Mouse (Mus musculus) brain, embryonic 14.5 days (tissue): Measurements from ENCODE around the gene Ttll11. TPM values are rescaled to one million over a fixed set of nuclear protein-coding genes. Genes with fewer than 3 reads are reported as not detected.
A peak's percentile ranks its signal among the peaks of the same experiment; 100 is the strongest.

Experiments
- DNase-seq: peaks from one replicate; pipeline ENCODE4 v3.0.0-alpha.2; 2011; ENCODE audit warnings: low read depth
- CTCF ChIP-seq: fragments of 200-500 bp; IDR thresholded peaks from 2 replicates; pipeline ENCODE4 v1.5.1; 2012; ENCODE audit warnings: inconsistent platforms, mild to moderate bottlenecking, moderate library complexity, borderline replicate concordance; ENCODE audit not compliant: insufficient read depth, insufficient read length; ENCODE audit errors: extremely low read depth
- POLR2A ChIP-seq: fragments of 200-500 bp; IDR thresholded peaks from 2 replicates; pipeline ENCODE4 v1.6.1; 2012; ENCODE audit warnings: mild to moderate bottlenecking, inconsistent platforms, borderline replicate concordance; ENCODE audit not compliant: poor library complexity, insufficient read depth, insufficient read length, severe bottlenecking; ENCODE audit errors: extremely low read depth
- polyA plus RNA-seq: library from polyadenylated mRNA; depleted of rRNA; stranded (reverse); fragments of >200 nt; gene quantifications from 2 replicates; pipeline ENCODE4 v1.2.3, GENCODE M21; 2012

Gene Ttll11
- polyA plus RNA-seq, 1 experiment = 9.3 TPM

DNA sequence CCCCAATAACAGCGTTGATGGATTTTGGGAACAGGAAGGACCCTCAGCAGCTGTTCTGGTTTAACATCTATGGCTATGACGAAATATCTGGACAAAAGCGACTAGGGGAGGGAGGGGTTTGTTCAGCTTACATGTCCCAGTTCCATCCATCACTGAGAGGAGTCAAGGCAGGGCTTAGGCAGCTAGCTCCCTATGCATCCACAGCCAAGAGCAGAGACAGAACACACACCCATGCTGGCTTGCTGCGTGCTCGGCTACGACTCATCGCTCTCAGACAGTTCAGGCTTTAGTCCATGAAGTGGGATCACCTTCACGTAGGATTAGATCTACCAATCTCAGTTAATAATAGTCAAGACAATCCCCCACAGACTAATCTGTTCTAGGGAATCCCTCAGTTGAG, 105.3 kb downstream of the Ttll11 start:
- TF ChIP-seq POLR2A (no peak), CTCF (no peak)
- DNase-seq = no peak

GRCm38 (mm10) chr2:35869165-35869564, 110.5 kb downstream of the Ttll11 start:
- no peak for TF ChIP-seq CTCF
- TF ChIP-seq POLR2A = no peak

GRCm38 (mm10) chr2:35863284-35863683, 116.4 kb downstream of the Ttll11 start:
- DNase-seq = no peak
- TF ChIP-seq POLR2A (no peak), CTCF (no peak)

More at GRCm38 (mm10) chr2:35869165-35869564, 110.5 kb downstream of the Ttll11 start:
- DNase-seq = no peak

DNA sequence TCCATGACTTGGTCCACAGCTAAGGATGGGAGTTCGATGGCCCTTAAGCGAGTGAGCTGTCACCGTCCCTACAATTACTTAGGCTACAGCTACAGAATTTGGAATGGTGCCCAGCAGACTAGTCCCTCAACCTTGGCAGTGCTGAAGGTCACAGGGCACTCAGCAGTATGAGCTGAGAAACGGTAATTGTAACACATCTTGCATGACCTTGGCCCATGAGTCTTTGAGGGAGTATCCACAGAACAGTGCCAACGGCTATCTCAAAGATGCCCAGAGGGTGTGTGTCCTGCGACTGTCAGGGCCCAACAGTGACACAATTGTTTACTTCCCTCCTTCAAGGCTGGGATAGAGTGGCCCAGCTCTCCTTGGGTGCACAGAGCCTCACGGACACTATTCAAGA, 118.5 kb downstream of the Ttll11 start:
- TF ChIP-seq POLR2A (no peak), CTCF (no peak)
- DNase-seq = no peak

DNA sequence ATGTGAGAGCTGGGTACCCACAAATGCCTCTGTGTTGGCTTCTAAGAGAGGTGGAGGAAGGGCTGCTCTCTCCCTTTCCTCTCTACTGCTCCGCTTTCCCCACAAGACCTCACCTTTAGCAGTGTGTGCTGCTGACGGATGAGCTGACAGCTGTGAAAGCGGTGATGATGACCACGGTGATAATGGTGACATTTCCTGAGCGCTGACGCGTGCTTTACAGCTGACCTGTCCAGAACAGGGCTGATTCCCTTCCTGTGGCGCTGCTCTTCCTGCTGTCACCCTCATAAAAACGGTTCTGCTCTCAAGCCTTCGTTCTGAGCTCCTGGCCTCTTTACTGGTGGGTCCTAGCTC, 119.3 kb downstream of the Ttll11 start:
- no peak for DNase-seq
- TF ChIP-seq POLR2A (no peak), CTCF (no peak)

- peak; percentile 55 for DNase-seq
- TF ChIP-seq CTCF (no peak), POLR2A (no peak)
Measured at GRCm38 (mm10) chr2:35859708-35860393, 119.9 kb downstream of the Ttll11 start.

DNA sequence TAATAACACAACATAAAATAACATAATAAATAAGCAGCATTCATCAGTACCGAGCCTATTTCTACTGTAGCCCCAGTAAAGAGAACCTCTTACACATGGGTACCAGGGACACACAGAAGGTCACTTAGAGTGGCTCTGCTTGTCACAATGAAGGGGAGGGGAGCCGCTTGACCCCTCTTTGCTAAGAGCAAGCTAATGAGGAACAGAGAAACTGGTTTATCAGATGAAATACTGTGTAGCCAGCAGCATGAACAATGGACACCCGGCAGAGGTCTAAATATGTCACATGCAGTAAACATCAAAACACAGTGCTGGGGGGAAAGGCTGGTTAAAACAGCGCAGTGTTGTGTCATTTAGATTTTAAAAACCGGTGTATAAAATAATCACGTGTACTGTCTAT, 121.4 kb downstream of the Ttll11 start:
- TF ChIP-seq CTCF = no peak
- no peak for TF ChIP-seq POLR2A
- no peak for DNase-seq

GRCm38 (mm10) chr2:35856901-35857300, 122.8 kb downstream of the Ttll11 start:
- no peak for TF ChIP-seq POLR2A
- TF ChIP-seq CTCF = no peak

GRCm38 (mm10) chr2:35854877-35855276, 124.8 kb downstream of the Ttll11 start:
- no peak for DNase-seq

More at GRCm38 (mm10) chr2:35856901-35857300, 122.8 kb downstream of the Ttll11 start:
- DNase-seq = no peak

DNA sequence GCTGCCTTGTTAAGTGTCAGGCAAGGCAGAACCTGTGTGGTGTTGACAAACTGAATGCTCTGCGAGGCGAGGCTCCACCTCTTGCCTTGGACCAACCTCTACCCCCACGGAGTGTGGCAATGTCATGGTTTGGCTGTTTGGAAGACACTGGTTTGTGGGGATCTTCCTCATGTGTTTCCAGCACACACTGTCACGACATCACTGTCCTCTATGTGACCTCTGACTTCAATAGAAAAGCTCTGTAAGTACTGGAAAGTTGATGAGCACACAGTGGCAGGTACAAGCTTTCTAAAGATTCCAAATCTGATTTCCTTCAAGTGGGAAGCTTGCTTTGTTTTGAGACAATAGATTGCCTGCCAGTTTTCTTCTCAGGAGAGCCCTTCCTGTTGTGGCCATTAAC, 126.7 kb downstream of the Ttll11 start:
- no peak for DNase-seq
- TF ChIP-seq POLR2A (no peak), CTCF (no peak)

More at GRCm38 (mm10) chr2:35854877-35855276, 124.8 kb downstream of the Ttll11 start:
- TF ChIP-seq CTCF = peak; percentile 40; the same call in 1 of the 2 replicates
- TF ChIP-seq POLR2A = no peak

GRCm38 (mm10) chr2:35852164-35852509, 127.6 kb downstream of the Ttll11 start:
- no peak for DNase-seq
- TF ChIP-seq CTCF = no peak
- TF ChIP-seq POLR2A = no peak

DNA sequence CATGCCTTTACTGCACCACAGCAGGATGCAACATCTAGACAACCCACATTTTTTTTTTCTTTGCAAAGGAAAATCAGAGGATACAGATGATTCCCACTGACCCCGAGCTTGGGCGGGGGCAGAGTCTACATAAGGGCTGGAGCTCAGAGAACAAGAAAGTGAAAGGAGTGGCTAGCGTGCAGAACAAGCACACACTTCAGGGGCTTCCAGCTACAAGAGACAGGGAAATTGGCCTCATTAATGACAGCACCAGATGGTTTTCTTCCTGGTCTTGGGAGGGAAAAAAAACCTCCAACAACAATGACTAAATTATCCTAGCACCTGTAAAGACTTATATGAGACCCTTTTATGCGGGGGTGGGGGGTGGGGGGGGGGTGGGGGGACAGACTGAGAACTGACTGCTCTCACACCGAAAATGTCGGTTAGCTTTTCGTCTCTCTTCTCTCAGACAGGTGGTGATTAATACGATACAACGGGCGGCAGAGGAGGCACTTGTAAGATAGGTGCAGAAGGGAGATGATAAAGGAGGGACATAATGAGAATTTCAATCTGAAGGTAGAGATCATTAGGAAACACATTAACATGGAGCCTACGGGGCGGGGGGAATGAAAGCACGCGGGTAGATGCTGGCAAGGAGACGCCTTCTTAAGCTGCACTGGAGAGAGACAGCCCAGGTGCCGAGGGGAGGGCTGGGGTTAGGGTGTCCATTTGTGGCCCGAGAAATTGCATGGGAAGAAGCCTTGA, 128.1 kb downstream of the Ttll11 start:
- TF ChIP-seq CTCF (no peak), POLR2A (no peak)
- DNase-seq = peak; percentile 70

- TF ChIP-seq POLR2A = no peak
- no peak for TF ChIP-seq CTCF
- DNase-seq = peak; percentile 71
Measured at GRCm38 (mm10) chr2:35849632-35850230, 130.0 kb downstream of the Ttll11 start.
